Mouse (Mus musculus) mouse trophoblast stem cell (cell line): ENCODE results near the gene Chn2.

Source experiments
- in situ Hi-C, 2 experiments: fragments of 300-500 bp; cut with MseI, MboI; formaldehyde crosslinking; loops; 2 replicates in 1 of 2; 3 replicates in 1 of 2; pipeline ENCODE4 v1.15.1; 2025

Gene Chn2

DNA sequence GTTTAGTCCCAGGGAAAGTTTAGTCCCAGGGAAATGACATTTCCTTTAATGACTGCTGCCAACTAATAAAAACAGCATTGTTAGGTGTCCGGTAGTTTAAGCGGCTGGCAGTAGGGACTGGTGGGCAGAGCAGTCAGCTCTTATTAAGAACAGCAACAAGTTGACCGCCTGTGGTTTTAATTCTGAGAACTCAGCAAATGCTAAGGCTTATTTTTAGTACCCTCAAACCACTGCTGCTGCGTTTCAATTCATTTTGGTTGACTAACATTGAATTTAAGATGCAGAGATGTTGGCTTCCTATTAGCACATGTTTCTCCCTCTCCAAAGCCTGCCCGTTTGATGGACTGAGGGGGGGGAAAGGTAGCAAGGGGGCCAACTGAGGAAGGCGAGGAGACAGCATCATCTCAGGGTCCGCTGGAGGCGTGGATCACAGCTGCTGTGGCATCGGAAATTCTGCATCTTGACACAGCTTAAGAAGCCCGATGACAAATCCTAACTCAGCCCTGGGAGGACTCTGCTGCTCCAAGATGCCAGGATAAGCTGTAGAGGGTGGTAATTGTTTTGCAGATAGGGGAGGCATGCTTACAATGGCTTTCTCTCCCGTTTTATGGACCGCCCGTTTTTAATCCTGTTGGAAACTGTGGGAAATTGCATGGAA lies 2.2 kb downstream of the Chn2 start:
- in situ Hi-C loops = no loop called here

GRCm38 (mm10) chr6:54042142-54042541 lies 2.8 kb downstream of the Chn2 start:
- in situ Hi-C loops = no loop called here

- in situ Hi-C loops = no loop called here
Observed at GRCm38 (mm10) chr6:54043536-54043935, 4.2 kb downstream of the Chn2 start.

DNA sequence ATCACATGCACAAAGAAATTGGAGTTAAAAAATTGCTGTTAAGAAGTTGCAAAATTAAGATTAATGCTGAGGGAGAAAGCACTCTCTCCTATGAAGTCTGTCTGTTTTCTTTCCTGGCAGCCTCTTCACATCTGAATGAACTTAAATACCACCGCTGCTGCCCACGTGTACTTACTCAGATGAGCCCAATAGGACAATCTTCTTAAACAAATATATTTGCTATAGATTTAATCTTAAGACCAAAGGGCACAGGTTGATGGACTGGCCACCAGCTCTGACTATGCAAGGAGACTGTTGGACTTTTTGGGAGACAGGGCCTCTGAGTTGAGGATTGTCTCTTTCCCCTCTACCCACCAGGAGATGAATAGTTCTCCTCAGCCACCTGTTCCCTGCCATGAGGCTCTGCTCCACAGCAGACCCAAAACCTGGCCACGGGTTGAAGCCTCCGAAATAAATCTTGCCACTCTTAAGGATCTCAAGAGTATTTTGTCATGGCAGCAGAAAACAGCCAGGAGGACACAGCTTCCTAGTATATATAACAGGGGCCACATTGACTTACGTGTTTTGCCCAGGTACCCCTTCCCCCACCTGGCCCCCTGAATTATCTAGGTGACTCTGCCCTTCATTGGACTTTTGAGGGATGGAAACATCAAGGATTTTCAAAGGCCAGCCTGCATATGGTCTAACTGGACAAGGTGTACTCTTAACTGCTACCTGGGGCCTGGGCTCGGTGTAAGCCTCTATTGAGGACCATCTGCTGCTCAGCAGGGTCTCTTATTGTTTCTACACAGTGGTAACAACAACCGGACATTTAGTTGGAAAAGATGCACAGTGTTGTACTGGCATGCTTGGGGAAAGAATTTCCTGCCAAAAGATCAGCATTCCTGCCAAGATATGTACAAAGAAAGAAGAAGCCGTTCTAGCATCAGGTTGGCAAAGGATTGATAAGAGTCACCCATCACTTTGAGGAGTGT lies 6.7 kb downstream of the Chn2 start:
- in situ Hi-C loops = no loop called here

DNA sequence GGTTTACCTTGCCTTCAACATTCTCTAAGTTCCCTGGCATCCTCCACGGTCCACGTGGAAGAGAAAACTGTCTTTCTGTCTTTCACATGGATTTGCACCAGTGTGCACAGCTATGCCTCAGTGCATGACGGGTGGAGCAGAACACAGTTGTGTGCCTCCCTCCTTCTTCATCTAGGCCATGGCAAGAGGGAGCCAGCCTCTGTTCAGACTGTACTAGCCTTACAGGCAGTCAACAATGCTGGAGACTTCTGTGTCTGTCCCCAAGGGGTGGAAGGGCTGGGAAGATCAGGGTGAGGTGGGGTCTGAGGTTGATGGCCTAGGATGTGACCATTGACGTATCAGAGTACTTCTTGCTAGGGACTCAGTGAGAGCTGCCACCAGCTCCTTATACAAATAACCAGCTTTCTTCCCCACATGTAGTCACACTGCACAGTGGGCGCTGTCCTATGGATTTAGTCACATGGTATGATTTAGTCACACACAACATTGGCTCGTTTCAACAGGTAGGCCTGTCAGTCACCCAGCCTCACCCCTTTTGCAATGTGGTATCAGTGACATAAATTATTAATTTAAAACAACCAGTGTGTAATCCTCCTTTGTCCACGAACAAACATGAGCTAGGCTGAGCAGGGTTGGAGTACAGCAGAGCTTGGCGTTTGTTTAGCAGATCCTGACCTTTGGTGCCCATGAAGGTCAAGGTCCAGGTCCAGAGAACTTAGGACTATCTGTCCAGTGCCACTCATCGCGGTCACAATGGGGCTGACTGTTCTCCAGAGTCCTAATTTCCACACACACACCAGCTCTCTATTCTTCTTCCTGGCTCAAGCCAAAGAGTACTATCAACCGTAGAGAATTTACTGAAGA lies 7.8 kb downstream of the Chn2 start:
- in situ Hi-C loops = no loop called here

- in situ Hi-C loops = no loop called here
Observed at GRCm38 (mm10) chr6:54048768-54049167, 9.4 kb downstream of the Chn2 start.

DNA sequence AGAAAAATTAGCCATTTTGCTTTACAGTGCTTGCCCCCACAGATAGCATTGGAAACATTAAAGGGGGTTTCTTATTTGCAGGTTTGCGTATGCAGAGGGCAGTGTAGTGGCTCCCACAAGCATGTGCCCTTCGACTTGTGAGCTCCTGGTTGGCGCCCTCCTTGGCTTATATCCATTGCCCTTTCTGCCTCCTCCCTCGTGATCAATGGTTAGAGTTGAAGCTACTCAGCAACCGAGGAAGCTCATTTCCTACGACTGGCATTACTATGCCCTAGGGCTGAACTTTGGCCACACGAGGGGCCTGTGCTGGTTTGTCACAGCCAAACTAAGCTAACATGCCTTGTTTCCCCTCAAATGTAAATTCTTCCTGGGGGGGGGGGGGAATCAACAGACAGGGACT lies 11.8 kb downstream of the Chn2 start:
- in situ Hi-C loops = no loop called here

GRCm38 (mm10) chr6:54052124-54052523 lies 12.8 kb downstream of the Chn2 start:
- in situ Hi-C loops = no loop called here

- in situ Hi-C loops = no loop called here
Observed at GRCm38 (mm10) chr6:54052666-54053065, 13.3 kb downstream of the Chn2 start.

DNA sequence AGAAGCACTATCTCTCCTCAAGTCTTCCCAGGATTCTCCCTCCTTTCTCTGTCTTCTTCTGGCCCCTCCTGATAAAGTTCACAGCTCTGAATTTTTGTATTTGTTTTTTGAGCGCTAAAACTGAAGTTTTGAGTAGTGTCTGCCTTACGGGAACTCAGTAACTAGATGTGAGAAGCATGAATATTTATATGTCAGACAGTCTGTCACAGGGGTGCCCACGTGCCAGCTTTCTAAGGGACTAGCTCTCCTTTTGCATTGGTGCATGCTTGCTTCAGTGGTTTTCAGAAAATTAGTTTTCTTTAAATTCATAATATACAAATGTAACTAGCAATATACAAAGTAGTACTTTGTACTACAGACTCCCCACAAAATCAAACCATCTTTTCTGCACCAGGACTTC lies 14.0 kb downstream of the Chn2 start:
- in situ Hi-C loops = no loop called here

GRCm38 (mm10) chr6:54055387-54055786 lies 16.0 kb downstream of the Chn2 start:
- in situ Hi-C loops = no loop called here

- in situ Hi-C loops = no loop called here
Observed at GRCm38 (mm10) chr6:54056548-54057532, 17.5 kb downstream of the Chn2 start.

DNA sequence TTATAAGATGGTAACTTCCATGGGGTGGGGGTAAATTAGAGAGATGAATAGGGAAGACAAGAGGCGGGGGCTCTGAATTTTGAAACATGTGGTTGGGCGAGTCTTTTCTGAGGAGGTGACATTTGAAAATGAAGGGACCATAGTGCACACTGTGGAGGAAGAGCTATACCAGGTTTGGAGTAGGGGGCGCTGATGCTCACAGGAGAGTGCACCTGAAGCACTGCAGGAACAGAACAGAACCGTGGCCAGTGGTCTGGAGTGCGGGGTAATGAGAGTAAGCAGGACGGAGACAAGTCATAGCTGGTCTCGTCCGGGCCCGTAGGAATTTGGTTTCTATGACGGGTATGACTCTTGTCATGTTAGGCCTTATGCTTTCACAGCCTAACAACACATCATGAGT lies 18.3 kb downstream of the Chn2 start:
- in situ Hi-C loops = no loop called here

DNA sequence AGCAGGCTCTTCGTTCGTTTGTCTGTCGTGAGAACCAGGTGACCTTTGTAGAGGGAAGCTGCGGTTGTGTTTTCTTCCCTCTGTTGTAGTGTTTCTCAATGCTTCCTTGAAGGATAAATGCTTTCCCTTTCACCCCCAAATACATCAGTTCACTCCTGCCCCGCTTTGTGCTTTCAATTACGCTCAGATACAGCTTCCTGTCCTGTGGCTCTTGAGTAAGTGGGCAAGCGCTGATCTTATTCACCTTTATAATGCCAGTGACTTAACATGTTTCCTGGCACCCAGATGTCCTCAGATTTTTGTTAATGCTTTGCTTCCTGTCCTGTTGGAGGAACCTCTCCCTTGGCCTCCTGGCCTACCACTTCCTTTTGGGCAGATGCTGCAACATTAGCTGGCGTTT lies 19.5 kb downstream of the Chn2 start:
- in situ Hi-C loops = no loop called here

DNA sequence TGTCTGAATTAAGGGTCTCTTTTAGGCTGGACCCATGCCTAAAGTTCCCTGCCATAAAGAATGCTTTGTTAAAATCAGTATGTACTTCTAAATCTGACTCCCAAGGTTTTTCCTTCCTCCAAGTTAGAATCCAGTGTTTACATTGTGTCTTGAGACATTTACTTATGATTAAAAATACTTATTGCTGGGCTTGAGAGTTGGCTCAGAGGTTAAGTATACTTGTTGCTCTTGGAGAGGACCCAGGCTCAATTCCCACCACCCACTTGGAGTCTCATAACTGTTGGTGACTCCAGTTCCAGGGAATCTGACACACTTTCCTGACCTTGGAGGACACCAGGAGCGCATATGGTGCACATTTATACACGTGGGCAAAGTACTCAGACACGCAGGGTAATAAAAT lies 20.9 kb downstream of the Chn2 start:
- in situ Hi-C loops = no loop called here

- in situ Hi-C loops = no loop called here
Observed at GRCm38 (mm10) chr6:54061375-54061774, 22.0 kb downstream of the Chn2 start.

DNA sequence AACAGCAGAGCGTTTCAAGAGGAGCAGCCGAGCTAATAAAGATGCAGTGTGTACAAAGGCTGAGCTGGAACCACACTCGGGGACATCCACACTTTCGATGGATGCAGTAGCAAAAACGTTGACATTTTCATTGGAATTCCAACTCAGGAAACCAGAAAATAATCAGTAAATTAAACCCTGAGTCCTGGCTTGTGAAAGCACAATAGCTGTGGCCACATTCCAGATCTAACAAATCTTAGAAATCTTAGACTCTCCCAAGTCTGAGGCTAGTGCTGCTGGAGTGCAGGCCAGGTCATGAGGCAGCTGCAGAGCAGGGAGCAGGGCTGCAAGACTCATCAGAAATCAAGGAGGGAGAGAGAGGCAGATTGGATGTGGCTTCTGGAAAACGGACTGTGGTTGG lies 24.5 kb downstream of the Chn2 start:
- in situ Hi-C loops = no loop called here

GRCm38 (mm10) chr6:54067380-54067779 lies 28.0 kb downstream of the Chn2 start:
- in situ Hi-C loops = no loop called here

DNA sequence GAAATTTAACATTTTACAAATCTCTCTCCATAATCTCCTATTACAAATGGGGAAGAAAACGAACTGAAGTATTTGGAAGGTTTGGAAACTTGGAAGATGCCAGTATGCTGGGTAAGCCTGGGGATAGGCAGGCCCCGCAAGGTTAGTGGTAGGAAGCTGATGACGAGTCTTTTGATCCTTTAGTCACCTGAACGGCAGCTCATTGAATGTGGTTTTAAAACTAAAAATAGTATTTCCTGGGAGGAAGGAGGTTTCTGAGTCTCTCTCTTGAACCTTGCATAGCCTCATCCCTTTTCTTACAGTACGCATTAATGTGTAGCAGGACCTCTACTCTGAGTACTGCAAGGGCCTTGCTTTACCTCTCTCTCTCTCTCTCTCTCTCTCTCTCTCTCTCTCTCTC lies 29.5 kb downstream of the Chn2 start:
- in situ Hi-C loops = no loop called here

DNA sequence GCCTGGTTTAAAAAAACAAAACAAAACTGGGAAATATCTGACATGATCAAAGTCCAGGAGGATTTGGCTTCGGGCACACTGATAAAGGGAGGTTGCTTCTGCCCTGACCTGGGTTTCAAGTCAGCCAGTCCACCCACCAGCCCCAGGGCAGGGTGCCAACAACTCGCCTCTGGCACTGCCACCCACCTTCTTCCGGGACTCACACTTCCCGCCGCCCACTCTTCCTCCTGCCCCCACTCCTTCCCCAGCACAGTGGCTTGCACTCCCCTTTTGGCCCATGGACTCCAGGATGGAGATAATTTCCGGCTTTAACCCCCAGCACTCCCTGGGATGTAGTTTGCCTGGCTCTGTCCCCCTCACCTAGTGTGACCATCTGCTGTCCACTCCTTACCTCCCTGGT lies 31.4 kb downstream of the Chn2 start:
- in situ Hi-C loops = no loop called here

DNA sequence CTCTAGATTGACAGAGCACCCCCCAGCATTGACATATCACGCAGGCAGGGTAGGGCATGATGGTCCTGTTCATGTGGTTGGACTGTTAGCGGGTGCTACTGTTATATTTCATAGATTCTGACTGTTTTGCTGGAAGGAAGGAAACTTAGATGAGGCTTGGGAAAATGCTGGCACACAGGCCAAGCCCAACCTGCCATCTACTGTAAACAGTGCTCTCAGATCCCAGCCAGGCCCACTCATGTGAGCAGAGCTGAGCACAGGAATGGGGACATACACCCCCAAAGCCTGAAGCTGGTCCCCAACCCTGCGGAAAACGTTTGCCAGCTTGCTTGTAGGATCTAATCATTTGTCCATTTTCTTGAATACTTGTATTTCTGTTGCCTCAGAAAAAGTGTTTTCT lies 32.1 kb downstream of the Chn2 start:
- in situ Hi-C loops = no loop called here
